ENCODE assay signal across 28 mouse cellular contexts in genomic region chr3:24852936-24853335, GRCm38 (mm10).
"Had no signal": no experiment of that assay in that cellular context is flagged by ENCODE, and none has a peak within 500 bp of the region (broad histone marks: within the 10 kb centered on the region; RNA-seq: fewer than 3 reads in every experiment).

No protein-coding gene starts in this region.

- H3K4me1 ChIP-seq: limb, embryonic 10.5 days; limb, embryonic 12.5 days; limb, embryonic 13.5 days; limb, embryonic 15.5 days; liver, embryonic 12.5 days; liver, embryonic 13.5 days; liver, embryonic 15.5 days; lung, embryonic 15.5 days; megakaryocyte, embryonic 14.5 days; midbrain, embryonic 10.5 days; midbrain, embryonic 12.5 days; midbrain, embryonic 13.5 days; midbrain, embryonic 15.5 days; neural tube, embryonic 12.5 days had no signal

- DNase-seq: left cerebral cortex, postnatal 4 days; liver; liver, embryonic 13.5 days; liver, postnatal 0 days; lung, adult 18-20 months; lung, adult 2 months; lung, embryonic 14.5 days; lung, postnatal 10 days; lung, postnatal 14 days; lung, postnatal 36 days; lung, postnatal 4 days; midbrain, embryonic 14.5 days had no signal

- H3K9me3 ChIP-seq: limb, embryonic 10.5 days; limb, embryonic 12.5 days; limb, embryonic 13.5 days; limb, embryonic 15.5 days; liver, embryonic 12.5 days; liver, embryonic 13.5 days; liver, embryonic 15.5 days; lung, embryonic 15.5 days; megakaryocyte, embryonic 14.5 days; midbrain, embryonic 10.5 days; midbrain, embryonic 12.5 days; midbrain, embryonic 13.5 days; midbrain, embryonic 15.5 days; neural tube, embryonic 12.5 days had no signal

- H3K4me3 ChIP-seq: limb, embryonic 10.5 days; limb, embryonic 12.5 days; limb, embryonic 13.5 days; limb, embryonic 15.5 days; liver, embryonic 12.5 days; liver, embryonic 13.5 days; liver, embryonic 15.5 days; lung, embryonic 15.5 days; megakaryocyte, embryonic 14.5 days; midbrain, embryonic 10.5 days; midbrain, embryonic 12.5 days; midbrain, embryonic 13.5 days; midbrain, embryonic 15.5 days; myocyte; neural tube, embryonic 12.5 days had no signal

- H3K36me3 ChIP-seq: limb, embryonic 10.5 days; limb, embryonic 12.5 days; limb, embryonic 13.5 days; limb, embryonic 15.5 days; liver, embryonic 12.5 days; liver, embryonic 13.5 days; liver, embryonic 15.5 days; lung, embryonic 15.5 days; midbrain, embryonic 10.5 days; midbrain, embryonic 12.5 days; midbrain, embryonic 13.5 days; midbrain, embryonic 15.5 days; neural tube, embryonic 12.5 days had no signal

- H3K27me3 ChIP-seq: limb, embryonic 12.5 days; limb, embryonic 13.5 days; limb, embryonic 15.5 days; liver, embryonic 12.5 days; liver, embryonic 13.5 days; liver, embryonic 15.5 days; lung, embryonic 15.5 days; megakaryocyte, embryonic 14.5 days; midbrain, embryonic 12.5 days; midbrain, embryonic 13.5 days; midbrain, embryonic 15.5 days; neural tube, embryonic 12.5 days had no signal

- H3K27ac ChIP-seq: limb, embryonic 10.5 days; limb, embryonic 12.5 days; limb, embryonic 13.5 days; limb, embryonic 15.5 days; liver, embryonic 12.5 days; liver, embryonic 13.5 days; liver, embryonic 14.5 days; liver, embryonic 15.5 days; lung, embryonic 15.5 days; macrophage; midbrain, embryonic 10.5 days; midbrain, embryonic 12.5 days; midbrain, embryonic 13.5 days; midbrain, embryonic 15.5 days; neural tube, embryonic 12.5 days had no signal

- H3K9ac ChIP-seq: limb, embryonic 12.5 days; limb, embryonic 13.5 days; limb, embryonic 15.5 days; liver, embryonic 12.5 days; liver, embryonic 13.5 days; liver, embryonic 14.5 days; liver, embryonic 15.5 days; liver, postnatal 0 days; lung, embryonic 14.5 days; lung, embryonic 15.5 days; midbrain, embryonic 12.5 days; midbrain, embryonic 13.5 days; midbrain, embryonic 15.5 days; neural tube, embryonic 12.5 days had no signal
